Mouse (Mus musculus) forebrain, embryonic 15.5 days (tissue): Measurements from ENCODE around the gene Il20ra. TPM values are rescaled to one million over a fixed set of nuclear protein-coding genes. Genes with fewer than 3 reads are reported as not detected.
A peak's percentile ranks its signal among the peaks of the same experiment; 100 is the strongest.

Experiments used
- ATAC-seq: fragments of 200-750 bp; cut with Nextera tagmentation; replicated peaks from 2 replicates; pipeline ENCODE4 v1.8.0; 2017; ENCODE audit warnings: mild to moderate bottlenecking, moderate TSS enrichment, moderate library complexity
- H3K27ac ChIP-seq: fragments of 300-500 bp; sonication (generic); replicated peaks from 2 replicates; pipeline ENCODE4 v1.5.1; 2015; ENCODE audit warnings: mild to moderate bottlenecking, inconsistent platforms
- H3K27me3 ChIP-seq: fragments of 300-500 bp; sonication (generic); 2 replicates; pipeline ENCODE4 v1.6.1; 2015; ENCODE audit warnings: inconsistent platforms
- H3K36me3 ChIP-seq: fragments of 300-500 bp; sonication (generic); 2 replicates; pipeline ENCODE4 v1.6.1; 2015; ENCODE audit warnings: mild to moderate bottlenecking, inconsistent platforms
- H3K4me1 ChIP-seq: fragments of 300-500 bp; sonication (generic); 2 replicates; pipeline ENCODE4 v1.6.1; 2015; ENCODE audit warnings: inconsistent platforms
- H3K4me2 ChIP-seq: fragments of 300-500 bp; sonication (generic); replicated peaks from 2 replicates; pipeline ENCODE4 v1.6.1; 2015; ENCODE audit warnings: mild to moderate bottlenecking, inconsistent platforms
- H3K4me3 ChIP-seq: fragments of 300-500 bp; sonication (generic); 2 replicates; pipeline ENCODE4 v1.5.1; 2015; ENCODE audit warnings: mild to moderate bottlenecking, inconsistent platforms
- H3K9ac ChIP-seq: fragments of 300-500 bp; sonication (generic); replicated peaks from 2 replicates; pipeline ENCODE4 v1.6.1; 2015; ENCODE audit warnings: mild to moderate bottlenecking, inconsistent platforms
- H3K9me3 ChIP-seq: fragments of 300-500 bp; sonication (generic); 2 replicates; pipeline ENCODE4 v1.6.1; 2016; ENCODE audit warnings: inconsistent platforms
- WGBS: fragments of 180-500 bp; shearing (Covaris S2); methylation state at CpG from one replicate; pipeline ENCODE4 v1.1.7; 2015; ENCODE audit warnings: mixed read lengths; 5-methylcytosine and 5-hydroxymethylcytosine counted together
- polyA plus RNA-seq: library from polyadenylated mRNA; unstranded; fragments of >200 nt; fragmentation: Nextera tagmentation; extraction: Ambion mirVana; gene quantifications from 2 replicates; pipeline ENCODE4 v1.2.1, GENCODE M21; 2015

The Il20ra gene
- 0.11 and 0.15 TPM in 2 replicates for polyA plus RNA-seq

DNA sequence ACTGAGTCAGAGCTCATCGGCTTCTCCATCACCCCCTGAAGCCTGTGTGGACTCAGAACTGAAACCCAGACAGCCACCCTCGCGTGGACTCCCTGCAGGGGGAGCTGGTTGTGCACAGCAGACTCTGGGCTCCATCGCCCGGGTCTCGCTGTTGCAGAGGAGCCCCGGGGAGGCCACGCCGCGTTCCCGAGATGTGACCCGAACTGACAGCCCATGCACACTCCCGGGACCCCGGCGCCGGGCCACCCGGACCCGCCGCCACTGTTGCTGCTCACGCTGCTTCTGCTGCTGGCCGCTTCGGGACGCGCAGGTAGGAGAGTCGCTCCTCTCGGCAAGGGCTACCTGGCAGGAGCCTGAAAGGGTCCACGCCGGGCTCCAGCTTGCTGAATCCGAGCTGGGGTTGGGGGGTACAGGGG, at the start of gene Il20ra:
Gene Il20ra, plus strand, starts transcription at position 150 of the 416 bp plus-strand sequence.
- H3K9me3 ChIP-seq, result no peaks in the 10 kb centered on the region
- no peaks in the 10 kb centered on the region for H3K36me3 ChIP-seq
- peak; percentile 89 for ATAC-seq
- H3K4me1 ChIP-seq, result peaks cover 11% of the 10 kb centered on the region
- peak within 1 kb of the TSS; percentile 49 for H3K9ac ChIP-seq
- peak within 1 kb of the TSS; percentile 46 for H3K4me3 ChIP-seq
- H3K4me2 ChIP-seq, result peak within 1 kb of the TSS; percentile 96
- H3K27me3 ChIP-seq, result peaks cover 15% of the 10 kb centered on the region; the same call in 1 of the 2 replicates
- H3K27ac ChIP-seq, result no peak within 1 kb of the TSS
- WGBS, result under 1% methylated on average over 29 of the region's 29 CpGs

DNA sequence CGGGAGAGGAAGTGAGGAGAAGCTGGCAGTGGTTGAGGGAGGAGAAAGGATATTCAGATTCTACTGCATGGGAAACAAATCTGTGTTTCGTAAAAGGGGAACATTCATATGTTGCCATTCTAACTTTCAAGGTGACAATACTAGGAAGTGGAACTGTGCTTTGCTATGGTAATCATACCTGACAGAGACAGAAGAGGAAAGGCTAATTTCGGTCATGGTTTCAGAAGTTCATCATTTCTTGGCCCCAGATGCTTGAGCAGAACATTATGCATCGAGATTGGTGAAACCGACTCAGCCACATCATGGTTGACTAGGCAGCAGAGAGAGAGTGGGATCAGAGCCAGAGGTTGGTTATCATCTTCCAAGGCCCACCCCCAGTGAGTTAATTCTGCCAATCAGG, 43.4 kb upstream of the Il20ra start:
- whole genome bisulfite sequencing, result 90% methylated on average over 5 of the region's 5 CpGs

DNA sequence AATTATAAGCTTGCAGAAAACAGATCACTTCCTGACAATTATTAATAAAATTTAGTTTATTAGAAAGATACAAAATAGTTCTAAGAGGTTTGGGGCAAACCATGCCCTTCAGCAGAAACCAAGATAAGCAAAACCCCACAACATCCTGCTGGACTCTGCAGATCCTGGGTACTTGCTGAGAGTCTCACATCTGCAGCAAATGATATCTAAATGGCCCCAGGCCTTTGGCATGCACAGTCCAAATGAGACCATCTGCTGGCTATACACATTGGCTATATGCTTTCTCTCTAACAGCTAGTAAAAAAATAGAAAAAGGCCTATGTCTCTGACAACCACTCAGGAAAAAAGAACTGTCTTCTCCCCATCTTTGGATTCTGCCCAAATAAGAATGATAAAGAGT, 40.4 kb upstream of the Il20ra start:
- Histone ChIP-seq H3K27me3 (no peaks in the 10 kb centered on the region), H3K4me2 (no peak overlapping the region), H3K9ac (no peak overlapping the region), H3K4me3 (no peak overlapping the region), H3K36me3 (no peaks in the 10 kb centered on the region), H3K9me3 (no peaks in the 10 kb centered on the region), H3K27ac (no peak overlapping the region), H3K4me1 (no peaks in the 10 kb centered on the region)
- no peak for ATAC-seq

More for the DNA sequence above, 43.4 kb upstream of the Il20ra start:
- Histone ChIP-seq H3K4me2 (no peak overlapping the region), H3K9me3 (no peaks in the 10 kb centered on the region), H3K27ac (no peak overlapping the region), H3K9ac (no peak overlapping the region), H3K4me3 (no peak overlapping the region), H3K27me3 (no peaks in the 10 kb centered on the region), H3K36me3 (no peaks in the 10 kb centered on the region), H3K4me1 (no peaks in the 10 kb centered on the region)
- ATAC-seq, result no peak

DNA sequence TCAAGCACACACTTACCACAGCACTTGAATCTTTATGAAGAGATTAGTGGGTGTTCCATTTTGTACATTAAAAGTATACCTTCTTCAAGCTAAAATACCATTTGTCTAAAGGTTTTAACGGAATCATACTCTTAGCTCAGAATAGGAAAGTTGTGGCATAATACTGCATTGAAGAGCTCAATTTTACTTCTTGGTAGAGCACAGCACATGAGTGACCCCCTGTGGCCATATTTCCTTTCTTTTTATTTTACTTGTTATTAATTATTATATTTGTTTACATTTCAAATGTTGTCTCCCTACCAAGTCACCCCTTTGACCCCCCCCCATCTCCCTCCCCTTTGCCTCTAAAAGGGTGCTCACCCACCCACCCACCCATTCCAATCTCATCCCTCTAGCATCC, 39.2 kb upstream of the Il20ra start:
- H3K9ac ChIP-seq, result no peak overlapping the region
- H3K4me1 ChIP-seq, result no peaks in the 10 kb centered on the region
- no peak overlapping the region for H3K27ac ChIP-seq
- H3K27me3 ChIP-seq, result no peaks in the 10 kb centered on the region
- no peak for ATAC-seq
- no peak overlapping the region for H3K4me3 ChIP-seq
- no peaks in the 10 kb centered on the region for H3K36me3 ChIP-seq
- no peak overlapping the region for H3K4me2 ChIP-seq
- WGBS, result 92% methylated on average over 1 of the region's 1 CpGs
- H3K9me3 ChIP-seq, result no peaks in the 10 kb centered on the region

DNA sequence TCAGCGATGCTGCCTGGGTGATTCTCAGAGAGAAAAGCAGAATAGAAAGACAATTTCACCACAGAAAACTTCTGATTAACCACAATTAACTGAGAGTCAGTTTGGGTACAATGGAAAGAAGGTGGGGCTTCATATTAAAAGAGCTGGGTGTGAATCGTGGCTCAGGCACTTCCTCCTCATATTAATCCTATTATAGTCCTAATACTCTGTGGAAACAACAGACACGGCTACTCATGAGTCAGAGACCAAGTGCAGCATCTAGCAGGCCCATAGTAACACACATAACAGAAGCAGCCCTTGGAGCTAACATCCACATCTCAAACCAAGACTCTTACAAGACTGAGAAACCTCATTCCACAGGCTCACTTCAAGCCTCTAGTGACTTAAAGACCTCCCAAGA, 24.7 kb upstream of the Il20ra start:
- Histone ChIP-seq H3K9me3 (no peaks in the 10 kb centered on the region), H3K4me2 (no peak overlapping the region), H3K4me3 (no peak overlapping the region), H3K27me3 (no peaks in the 10 kb centered on the region), H3K4me1 (no peaks in the 10 kb centered on the region), H3K36me3 (no peaks in the 10 kb centered on the region), H3K27ac (no peak overlapping the region), H3K9ac (no peak overlapping the region)
- no peak for ATAC-seq
- WGBS, result 61% methylated on average over 3 of the region's 3 CpGs

DNA sequence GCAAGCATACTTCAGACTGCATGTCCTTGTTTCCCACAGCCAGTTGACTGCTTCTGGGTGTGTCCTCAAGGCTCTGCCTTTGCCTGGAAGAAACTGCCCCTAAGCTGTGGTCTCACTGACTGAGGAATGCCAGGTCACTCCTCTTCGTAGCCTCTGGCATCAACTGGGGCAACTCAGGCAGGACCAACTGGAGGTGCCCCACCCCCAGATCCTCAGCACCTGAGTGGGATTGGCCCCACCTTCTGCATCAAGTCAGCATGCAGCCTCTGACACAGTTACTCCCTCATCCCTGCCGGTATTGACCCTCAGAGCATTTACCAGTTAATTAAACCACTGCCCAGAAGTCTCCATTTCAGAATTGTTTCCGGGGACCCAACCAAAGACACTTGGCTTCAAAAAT, 21.1 kb upstream of the Il20ra start:
- Histone ChIP-seq H3K4me2 (no peak overlapping the region), H3K27ac (no peak overlapping the region), H3K36me3 (no peaks in the 10 kb centered on the region), H3K4me1 (no peaks in the 10 kb centered on the region), H3K9me3 (no peaks in the 10 kb centered on the region), H3K27me3 (no peaks in the 10 kb centered on the region), H3K4me3 (no peak overlapping the region), H3K9ac (no peak overlapping the region)
- WGBS, result 87% methylated on average over 3 of the region's 3 CpGs
- ATAC-seq, result no peak

DNA sequence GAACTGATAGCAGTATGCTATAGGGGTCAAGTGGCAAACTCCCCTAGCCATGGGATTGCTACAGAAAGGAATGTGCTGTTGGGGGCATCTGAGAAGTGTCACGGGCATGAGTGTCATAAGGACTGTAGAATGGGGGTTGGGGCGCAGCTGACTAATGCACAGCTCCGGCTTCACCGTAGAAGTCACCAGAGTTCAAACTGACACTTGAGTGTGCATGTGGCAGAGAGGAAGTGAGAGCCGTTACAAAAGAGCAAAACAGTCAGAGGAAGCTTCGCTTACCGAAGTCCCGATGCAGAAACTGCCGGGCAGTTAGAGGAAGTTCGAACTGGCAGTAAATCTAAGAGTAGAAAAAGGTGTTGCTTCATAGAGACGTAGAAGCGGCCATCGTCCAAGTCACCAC, 20.6 kb upstream of the Il20ra start:
- ATAC-seq, result no peak
- H3K9ac ChIP-seq, result no peak overlapping the region

DNA sequence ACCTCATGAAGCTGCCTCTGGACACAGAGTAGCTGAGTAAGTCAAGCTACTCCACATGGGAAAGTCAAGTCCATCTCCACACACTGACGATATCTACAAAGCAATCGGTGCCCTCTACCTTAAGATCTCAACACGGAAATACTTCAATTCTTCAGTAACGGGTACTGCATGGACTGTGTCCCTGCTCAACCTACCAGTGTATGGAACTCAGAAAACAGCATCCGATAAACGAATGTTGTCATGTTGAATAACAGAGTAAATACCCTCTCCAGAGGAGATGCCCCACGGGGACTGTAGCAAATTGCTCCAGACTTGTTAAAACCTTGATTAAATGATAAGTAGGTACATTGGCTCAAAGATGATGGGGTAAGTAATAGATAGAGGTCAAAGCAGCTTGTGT, 20.0 kb upstream of the Il20ra start:
- ATAC-seq, result no peak
- Histone ChIP-seq H3K27ac (no peak overlapping the region), H3K4me2 (no peak overlapping the region), H3K36me3 (no peaks in the 10 kb centered on the region), H3K9me3 (no peaks in the 10 kb centered on the region), H3K4me3 (no peak overlapping the region), H3K9ac (no peak overlapping the region), H3K27me3 (no peaks in the 10 kb centered on the region), H3K4me1 (no peaks in the 10 kb centered on the region)
- WGBS, result 93% methylated on average over 7 of the region's 7 CpGs

More for the DNA sequence above, 20.6 kb upstream of the Il20ra start:
- WGBS, result 86% methylated on average over 13 of the region's 13 CpGs
- no peaks in the 10 kb centered on the region for H3K9me3 ChIP-seq
- no peaks in the 10 kb centered on the region for H3K27me3 ChIP-seq
- no peak overlapping the region for H3K4me2 ChIP-seq
- H3K36me3 ChIP-seq, result no peaks in the 10 kb centered on the region
- H3K4me3 ChIP-seq, result no peak overlapping the region
- no peaks in the 10 kb centered on the region for H3K4me1 ChIP-seq
- H3K27ac ChIP-seq, result no peak overlapping the region

DNA sequence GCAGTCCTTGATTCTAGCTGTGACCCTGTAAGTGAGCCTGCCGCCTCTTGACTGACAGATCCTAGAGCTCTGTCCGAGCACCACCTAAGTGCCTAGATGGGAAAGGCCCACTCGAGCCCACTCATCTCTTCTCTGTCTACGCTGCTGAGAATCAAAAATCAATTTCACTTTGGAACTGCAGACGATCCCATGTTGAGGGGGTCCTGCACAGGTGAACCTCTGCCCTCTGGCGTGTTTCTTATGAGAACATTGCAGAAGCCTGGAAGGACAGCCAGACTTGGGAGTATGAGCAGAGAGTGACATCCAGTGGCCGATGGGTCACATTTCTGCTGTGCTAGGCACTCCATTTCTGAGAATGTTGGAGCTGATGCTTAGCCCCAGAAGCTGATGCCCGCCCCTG, 19.4 kb upstream of the Il20ra start:
- WGBS, result 70% methylated on average over 8 of the region's 8 CpGs
- no peaks in the 10 kb centered on the region for H3K9me3 ChIP-seq

DNA sequence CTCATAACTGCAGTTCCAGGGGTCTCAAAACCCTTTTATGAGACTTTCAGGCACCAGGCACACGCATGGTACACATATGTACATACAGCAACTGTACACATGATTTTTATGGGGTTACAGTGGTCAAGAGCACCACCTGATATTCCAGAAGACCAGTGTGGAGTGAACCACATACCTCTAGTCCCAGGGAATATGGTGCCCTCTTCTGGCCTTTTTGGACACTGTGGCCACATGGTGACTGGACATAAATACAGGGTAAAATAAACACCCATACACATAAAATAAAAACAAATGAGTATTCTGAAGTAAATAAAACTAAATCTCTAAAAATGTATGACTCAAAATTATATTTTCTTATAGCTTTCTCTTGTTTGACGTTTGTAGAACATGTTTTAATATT, 18.7 kb upstream of the Il20ra start:
- no peaks in the 10 kb centered on the region for H3K36me3 ChIP-seq
- no peak overlapping the region for H3K27ac ChIP-seq
- no peak for ATAC-seq
- no peaks in the 10 kb centered on the region for H3K4me1 ChIP-seq
- H3K4me3 ChIP-seq, result no peak overlapping the region
- no peak overlapping the region for H3K9ac ChIP-seq
- no peak overlapping the region for H3K4me2 ChIP-seq
- WGBS, result 71% methylated on average over 2 of the region's 2 CpGs
- no peaks in the 10 kb centered on the region for H3K27me3 ChIP-seq
- no peaks in the 10 kb centered on the region for H3K9me3 ChIP-seq

More for the DNA sequence above, 19.4 kb upstream of the Il20ra start:
- H3K27ac ChIP-seq, result no peak overlapping the region
- no peak overlapping the region for H3K4me2 ChIP-seq
- H3K9ac ChIP-seq, result no peak overlapping the region
- H3K36me3 ChIP-seq, result no peaks in the 10 kb centered on the region
- ATAC-seq, result peak; percentile 35; the same call in 1 of the 2 replicates
- no peak overlapping the region for H3K4me3 ChIP-seq
- H3K4me1 ChIP-seq, result no peaks in the 10 kb centered on the region
- H3K27me3 ChIP-seq, result no peaks in the 10 kb centered on the region

DNA sequence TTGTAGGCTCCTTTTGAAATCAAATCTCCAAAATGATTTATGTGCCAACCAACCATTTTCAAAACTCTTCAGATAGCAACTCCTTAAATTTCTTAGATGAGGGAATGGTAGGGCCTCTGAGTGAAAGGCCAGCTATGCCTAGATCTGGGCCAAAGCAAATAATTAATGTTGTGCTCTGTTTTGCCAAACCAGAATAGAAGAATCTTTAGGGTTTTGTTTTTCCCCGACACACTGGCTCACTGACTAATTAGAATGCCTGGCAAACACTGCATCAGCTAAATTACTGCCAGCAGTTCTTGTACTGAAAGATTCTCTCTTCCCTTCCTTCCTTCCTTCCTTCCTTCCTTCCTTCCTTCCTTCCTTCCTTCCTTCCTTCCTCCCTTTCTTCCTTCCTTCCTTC, 13.0 kb upstream of the Il20ra start:
- ATAC-seq, result no peak
- WGBS, result 9% methylated on average over 1 of the region's 1 CpGs
- H3K9ac ChIP-seq, result no peak overlapping the region

DNA sequence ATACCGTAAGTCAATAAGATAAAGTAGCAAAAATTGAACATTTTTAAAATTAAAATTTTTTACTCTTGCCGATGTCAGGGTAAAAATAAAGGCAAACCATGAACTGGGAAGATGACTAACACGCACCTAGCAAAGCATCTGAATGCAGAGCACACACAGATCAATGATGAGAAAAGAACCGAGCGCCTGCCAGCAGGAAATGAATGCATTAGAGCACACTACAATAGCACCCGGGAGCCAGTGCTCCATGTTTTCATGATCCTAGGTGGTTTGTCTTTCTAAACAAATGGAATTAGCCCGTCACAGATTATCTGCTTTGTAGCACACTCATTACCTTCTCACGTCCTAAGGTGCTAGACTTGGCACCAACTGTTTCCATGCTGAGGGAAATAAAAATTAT, 7.9 kb upstream of the Il20ra start:
- H3K9me3 ChIP-seq, result no peaks in the 10 kb centered on the region
- H3K4me1 ChIP-seq, result no peaks in the 10 kb centered on the region
- WGBS, result 30% methylated on average over 8 of the region's 8 CpGs
- H3K36me3 ChIP-seq, result no peaks in the 10 kb centered on the region
- no peak overlapping the region for H3K9ac ChIP-seq
- no peak overlapping the region for H3K27ac ChIP-seq
- no peak overlapping the region for H3K4me3 ChIP-seq
- H3K4me2 ChIP-seq, result no peak overlapping the region
- H3K27me3 ChIP-seq, result no peaks in the 10 kb centered on the region
- ATAC-seq, result no peak

More for the DNA sequence above, 13.0 kb upstream of the Il20ra start:
- no peaks in the 10 kb centered on the region for H3K9me3 ChIP-seq
- H3K4me2 ChIP-seq, result no peak overlapping the region
- H3K27me3 ChIP-seq, result no peaks in the 10 kb centered on the region
- H3K27ac ChIP-seq, result no peak overlapping the region
- H3K4me1 ChIP-seq, result no peaks in the 10 kb centered on the region
- no peak overlapping the region for H3K4me3 ChIP-seq
- no peaks in the 10 kb centered on the region for H3K36me3 ChIP-seq

DNA sequence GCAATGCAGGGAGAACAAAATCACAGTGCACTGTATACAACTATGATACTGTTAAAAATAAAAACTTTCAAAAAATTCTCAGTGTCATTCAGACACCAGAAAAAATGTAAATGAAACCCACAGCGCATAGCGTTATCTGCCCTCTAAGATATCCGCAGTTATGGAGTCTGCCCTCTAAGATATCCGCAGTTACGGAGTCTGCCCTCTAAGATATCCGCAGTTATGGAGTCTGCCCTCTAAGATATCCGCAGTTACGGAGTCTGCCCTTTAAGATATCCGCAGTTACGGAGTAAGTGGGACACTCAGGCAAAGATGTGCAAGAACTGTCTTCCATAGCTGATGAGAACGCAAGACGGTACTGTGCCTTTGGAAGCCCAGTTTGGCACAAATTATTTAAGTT, 4.6 kb upstream of the Il20ra start:
- H3K27ac ChIP-seq, result no peak overlapping the region
- H3K9me3 ChIP-seq, result no peaks in the 10 kb centered on the region
- no peak overlapping the region for H3K4me3 ChIP-seq
- H3K4me1 ChIP-seq, result peaks cover 9% of the 10 kb centered on the region
- ATAC-seq, result no peak
- no peak overlapping the region for H3K4me2 ChIP-seq
- H3K9ac ChIP-seq, result no peak overlapping the region
- no peaks in the 10 kb centered on the region for H3K36me3 ChIP-seq
- peaks cover 8% of the 10 kb centered on the region; the same call in 1 of the 2 replicates for H3K27me3 ChIP-seq
- 71% methylated on average over 12 of the region's 12 CpGs for WGBS
